Mouse (Mus musculus): ENCODE measurements around the gene Btbd35f20. TPM values are rescaled to one million over a fixed set of nuclear protein-coding genes. Genes with fewer than 3 reads are reported as not detected.
"Not testable (repeated sequence)": the region's sequence is repeated elsewhere in the genome, so short reads cannot be mapped to it uniquely, and the experiment has no call there.

Btbd35f20 gene
- total RNA-seq (2021): not detected
- long read RNA-seq: 0 reads

GRCm38 (mm10) chrX:4291145-4291544, at the start of gene Btbd35f20:
Gene Btbd35f20 (minus strand): TSS chrX:4291245.
- not testable (repeated sequence) for DNase-seq (ENCODE audit: low spot score in 2 of 2)

Other genes with a start within 250 kb of the Btbd35f20 start
- not detected for gene Btbd35f28, start 94.7 kb downstream of the Btbd35f20 start, total RNA-seq (2021)
- gene Btbd35f17, start 79.4 kb upstream of the Btbd35f20 start, total RNA-seq (2021): not detected